Mouse (Mus musculus) left cerebral cortex, postnatal 25 days (tissue): ENCODE measurements around the gene Gid4. TPM values are rescaled to one million over a fixed set of nuclear protein-coding genes. Genes with fewer than 3 reads are reported as not detected.
A peak's percentile ranks its signal among the peaks of the same experiment; 100 is the strongest.

Experiments used
- DNase-seq, 2 experiments: peaks; one replicate each; pipeline ENCODE4 v3.0.0; 2022; ENCODE audit warnings: low spot score in 2 of 2, mixed read lengths in 1 of 2
- intact Hi-C: fragments of 180-260 bp; cut with DNase I; formaldehyde crosslinking; loops from one replicate; pipeline ENCODE4 v1.15.1; 2025
- total RNA-seq, 2 experiments: library from RNA; stranded (reverse); gene quantifications; 2 replicates each; pipeline ENCODE4 v1.2.3; 2021

Gid4 gene
- total RNA-seq, result 10 to 100 TPM; 51.6 to 53.7 TPM

GRCm38 (mm10) chr11:60416963-60417716, at the start of gene Gid4:
Gene Gid4 (plus strand): TSS chr11:60417145.
- intact Hi-C loops, result loop anchor here (2.0 to 5.0 kb wide), 2 partner anchors 64 to 310 kb away; partner anchors contain the start of genes Drc3, Rai1 and Tom1l2
- peak; percentile 99 for DNase-seq

DNA sequence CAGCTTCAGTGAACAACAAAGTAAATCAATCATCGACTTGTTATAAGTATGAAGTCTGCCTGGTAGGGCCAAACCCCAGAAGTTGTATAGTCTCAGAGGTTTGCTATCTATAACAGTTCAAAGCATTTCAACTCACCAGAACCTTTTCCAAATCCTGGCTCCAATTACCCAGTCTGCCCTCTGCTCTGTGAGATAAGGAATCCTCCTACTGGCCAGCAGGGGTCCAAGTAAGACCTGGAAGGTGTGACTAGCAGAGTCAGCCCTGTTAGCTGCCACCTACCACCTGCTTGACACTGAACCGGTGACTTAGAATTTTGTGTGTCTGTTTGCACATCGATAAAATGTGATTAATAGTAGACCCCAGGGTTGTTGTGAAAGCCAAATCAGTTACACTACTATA, 49.7 kb upstream of the Gid4 start:
- intact Hi-C loops, result no loop called here
- no peak for DNase-seq

GRCm38 (mm10) chr11:60368909-60369308, 48.0 kb upstream of the Gid4 start:
- intact Hi-C loops, result no loop called here
- no peak for DNase-seq

- no peak for DNase-seq
- intact Hi-C loops, result no loop called here
These were observed 47.5 kb upstream of the Gid4 start for GRCm38 (mm10) chr11:60369448-60369847.

DNA sequence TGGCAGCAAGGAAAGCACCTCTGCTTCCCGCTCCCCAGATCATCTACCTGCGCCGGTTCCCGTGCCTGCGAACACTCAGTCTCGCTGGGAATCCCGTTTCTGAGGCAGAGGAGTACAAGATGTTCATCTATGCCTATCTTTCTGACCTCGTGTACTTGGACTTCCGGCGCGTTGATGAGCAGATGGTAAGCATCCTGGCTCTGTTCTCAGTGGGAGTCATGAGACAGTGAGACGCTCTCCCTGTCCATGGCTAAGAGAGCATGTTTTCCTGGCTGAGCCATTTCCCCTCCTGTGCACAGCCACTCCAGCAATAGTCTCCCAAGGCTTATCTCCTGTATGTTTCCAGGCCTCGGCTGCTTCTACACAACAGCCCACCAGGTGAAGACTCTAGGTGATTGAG, 46.5 kb upstream of the Gid4 start:
- no peak for DNase-seq
- intact Hi-C loops, result no loop called here

DNA sequence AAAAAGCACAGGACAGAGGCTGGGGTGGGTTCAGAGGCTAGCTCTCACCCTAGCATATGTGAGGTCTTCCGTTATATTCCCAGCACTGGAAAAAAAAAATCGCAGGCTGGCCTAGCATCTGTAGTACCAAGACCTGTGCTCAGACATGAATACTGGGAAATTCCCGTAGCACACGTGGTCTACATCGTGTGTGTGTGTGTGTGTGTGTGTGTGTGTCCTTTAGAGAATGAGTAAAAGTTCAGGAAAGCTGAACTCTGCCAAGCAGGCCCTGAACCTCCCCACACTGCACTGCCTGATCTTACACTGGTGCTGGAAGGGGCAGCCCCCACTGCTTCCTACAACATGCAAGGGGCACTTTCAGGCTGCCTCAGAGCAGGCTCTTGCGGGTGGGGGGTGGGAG, 42.5 kb upstream of the Gid4 start:
- DNase-seq, result no peak
- intact Hi-C loops, result no loop called here

DNA sequence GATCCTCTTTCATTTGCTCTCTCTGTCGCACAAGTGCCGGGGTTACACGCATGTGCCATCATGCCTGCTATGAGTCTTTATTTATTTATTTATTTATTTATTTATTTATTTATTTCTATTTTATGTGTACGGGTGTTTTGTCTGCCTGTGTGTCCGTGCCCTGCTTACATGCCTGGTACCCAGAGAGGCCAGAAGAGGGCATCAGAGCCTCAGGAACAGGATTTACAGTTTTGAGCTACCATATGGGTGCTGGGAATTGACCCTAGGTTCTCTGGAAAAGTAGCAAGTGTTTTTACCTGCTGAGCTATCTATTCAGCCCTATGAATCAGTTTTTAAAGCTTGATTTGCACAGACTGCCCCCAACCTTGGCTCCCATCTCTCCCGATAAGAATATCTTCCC, 33.4 kb upstream of the Gid4 start:
- intact Hi-C loops, result no loop called here
- no peak for DNase-seq

DNA sequence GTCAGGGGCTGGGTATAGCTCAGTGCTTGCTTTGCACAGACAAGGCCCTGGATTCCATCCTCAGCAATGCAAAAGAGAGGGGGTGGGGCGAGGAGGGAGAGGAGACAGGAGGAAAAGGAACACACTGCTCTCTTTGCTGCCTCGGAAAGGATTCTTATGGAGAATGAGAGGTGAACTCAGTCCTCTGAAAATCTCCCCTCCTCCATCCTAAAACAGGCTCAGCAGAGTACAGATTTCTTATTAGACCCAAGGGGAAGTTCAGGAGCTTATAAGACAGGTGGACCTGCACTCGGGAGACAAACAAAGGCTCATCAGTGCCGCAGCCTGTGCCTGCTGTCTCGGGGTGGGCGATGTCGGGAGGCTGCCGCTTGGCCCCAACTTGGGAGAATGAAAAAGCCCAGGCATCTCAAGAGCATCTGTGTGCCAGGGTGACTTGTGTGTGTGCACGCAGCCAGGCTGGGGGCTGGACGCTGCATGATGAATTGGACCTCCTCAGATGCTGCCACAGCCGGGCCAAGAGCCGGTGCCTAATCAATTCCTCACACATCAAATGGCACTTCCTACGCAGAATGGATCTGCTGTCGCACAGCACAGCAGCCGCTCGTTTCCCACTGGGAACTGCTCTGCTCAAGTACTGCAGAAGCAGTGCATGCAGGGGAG, 32.1 kb upstream of the Gid4 start:
- DNase-seq, result peak; percentile 74 to 88
- intact Hi-C loops, result no loop called here

DNA sequence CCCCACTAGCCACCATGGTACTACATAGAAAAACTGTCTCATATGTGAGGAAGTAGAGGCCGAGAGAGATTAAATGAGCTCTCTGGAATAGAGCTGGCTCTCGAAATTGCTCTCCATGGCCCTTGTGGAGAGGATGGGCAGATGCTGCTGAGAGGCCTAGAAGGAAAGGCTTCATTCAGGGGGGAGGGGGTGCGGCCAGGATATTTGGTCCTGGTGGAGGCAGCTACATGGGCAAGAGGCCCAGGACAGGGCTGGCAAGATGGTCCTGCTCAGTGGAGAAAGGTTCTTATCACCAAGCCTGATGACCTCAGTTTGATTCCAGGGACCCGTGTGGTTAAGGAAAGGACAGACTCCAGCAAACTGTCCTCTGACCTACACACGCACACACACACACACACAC, 31.0 kb upstream of the Gid4 start:
- intact Hi-C loops, result no loop called here
- no peak for DNase-seq

- intact Hi-C loops, result no loop called here
- no peak for DNase-seq
These were observed 29.0 kb upstream of the Gid4 start for GRCm38 (mm10) chr11:60387944-60388343.

DNA sequence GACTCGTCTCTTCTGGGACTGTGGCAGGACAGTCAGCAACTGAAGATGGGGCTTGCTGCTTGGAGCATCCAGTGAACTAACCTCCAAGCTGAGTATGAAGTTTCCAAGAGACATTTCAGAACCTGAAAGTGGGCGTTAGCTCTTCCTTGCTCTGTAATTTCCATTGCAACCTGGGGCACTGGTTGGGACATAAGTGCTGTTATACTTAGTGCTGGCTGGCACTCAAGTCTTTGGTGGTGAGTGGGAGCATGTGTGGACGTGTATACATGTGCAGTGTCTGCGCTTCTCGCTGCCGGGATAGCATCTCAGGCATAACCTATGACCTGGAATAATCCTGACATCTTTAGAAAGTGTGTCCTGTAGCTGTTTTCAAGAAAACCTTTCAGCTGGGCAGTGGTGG, 25.6 kb upstream of the Gid4 start:
- peak in 1 of 2 experiments; percentile 13 for DNase-seq
- intact Hi-C loops, result no loop called here

GRCm38 (mm10) chr11:60396546-60396945, 20.4 kb upstream of the Gid4 start:
- intact Hi-C loops, result loop anchor here (5.0 kb wide), 2 partner anchors 44 to 144 kb away; partner anchors contain the start of genes Drc3 and Tom1l2
- peak; percentile 26 to 33 for DNase-seq

DNA sequence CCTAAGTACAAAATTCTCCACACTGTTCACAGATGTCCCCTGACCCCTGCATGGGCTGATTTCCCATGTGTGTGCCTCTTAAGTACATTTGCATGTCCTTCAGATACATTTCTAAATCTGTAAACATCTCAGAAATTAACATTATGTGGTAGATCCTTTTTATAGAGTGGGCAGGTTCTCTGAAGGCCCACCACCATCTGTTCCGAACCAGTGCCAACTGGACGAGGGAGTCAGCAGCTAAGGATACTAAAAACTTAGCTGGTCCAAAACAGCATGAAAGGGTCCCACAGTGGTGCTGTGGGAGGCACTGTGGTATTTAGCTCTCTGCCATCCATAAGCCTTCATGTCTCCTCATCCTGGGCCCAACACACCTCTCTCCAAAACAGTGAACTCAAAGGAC, 19.8 kb upstream of the Gid4 start:
- peak; percentile 58 to 90 for DNase-seq
- intact Hi-C loops, result loop anchor here (5.0 kb wide), 2 partner anchors 45 to 145 kb away; partner anchors contain the start of genes Drc3 and Tom1l2

DNA sequence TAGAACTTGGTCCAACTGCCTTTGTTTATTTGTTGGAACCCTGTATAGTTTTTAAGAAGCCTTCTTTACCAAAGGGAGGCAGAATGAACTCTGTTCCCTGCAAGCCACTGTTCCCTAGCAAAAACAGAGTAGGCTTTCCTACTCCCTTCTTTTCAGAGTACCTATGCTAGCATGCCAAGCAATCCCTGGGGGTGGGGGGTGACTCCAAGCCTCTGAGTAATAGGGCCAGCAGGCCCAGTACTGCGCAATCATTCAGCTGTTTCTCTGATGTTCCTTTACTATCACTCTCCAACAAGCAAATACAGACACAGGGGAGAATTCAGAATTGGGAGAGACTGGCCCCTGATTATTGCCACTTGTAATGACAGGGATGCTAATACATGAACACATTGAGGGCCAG, 10.3 kb upstream of the Gid4 start:
- intact Hi-C loops, result no loop called here
- DNase-seq, result no peak

DNA sequence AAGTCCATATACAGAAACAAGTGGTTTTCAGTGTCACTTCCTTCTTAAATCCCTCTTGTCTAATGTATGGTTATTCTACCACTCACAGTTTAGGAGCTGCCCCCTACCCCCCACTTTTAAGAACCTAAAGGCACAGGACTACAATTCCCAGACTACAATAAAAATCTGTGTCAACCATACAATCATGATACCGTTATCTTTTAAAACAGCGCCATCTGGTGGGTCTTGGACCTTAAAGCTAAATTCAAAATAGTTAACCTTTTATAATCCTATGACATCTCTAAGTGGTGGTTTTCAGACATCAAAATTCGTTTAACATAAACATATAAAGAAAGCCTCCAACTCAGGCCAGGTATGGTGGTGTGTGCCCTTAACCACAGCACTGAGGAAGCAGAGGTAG, 4.8 kb upstream of the Gid4 start:
- peak; percentile 72 to 81 for DNase-seq
- intact Hi-C loops, result loop anchor here (1.0 to 5.0 kb wide), 3 partner anchors 105 to 211 kb away; no protein-coding TSS in a partner anchor

GRCm38 (mm10) chr11:60412921-60413320, 4.0 kb upstream of the Gid4 start:
- intact Hi-C loops, result loop anchor here (1.0 to 5.0 kb wide), 3 partner anchors 106 to 212 kb away; no protein-coding TSS in a partner anchor
- DNase-seq, result no peak

DNA sequence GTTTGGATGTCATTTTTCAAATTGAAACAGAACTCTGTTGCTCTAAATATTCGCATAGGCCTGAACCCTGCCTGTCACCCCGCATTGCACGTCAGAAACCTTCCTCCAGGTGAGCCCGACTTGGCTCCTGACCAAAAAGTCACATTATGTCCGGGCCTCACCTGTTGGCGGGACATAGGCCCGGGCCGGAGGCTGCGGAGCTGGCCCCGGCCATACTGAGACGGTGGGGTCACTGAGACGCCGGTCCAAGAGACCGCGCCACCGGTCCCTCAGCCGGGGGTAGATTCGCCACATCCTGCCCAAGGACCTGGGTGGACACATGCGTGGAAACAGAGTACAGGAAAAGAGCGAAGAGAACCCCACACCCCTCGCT, 369 bp upstream of the Gid4 start:
- DNase-seq, result no peak
- intact Hi-C loops, result loop anchor here (2.0 to 5.0 kb wide), 2 partner anchors 64 to 309 kb away; partner anchors contain the start of genes Drc3, Rai1 and Tom1l2

DNA sequence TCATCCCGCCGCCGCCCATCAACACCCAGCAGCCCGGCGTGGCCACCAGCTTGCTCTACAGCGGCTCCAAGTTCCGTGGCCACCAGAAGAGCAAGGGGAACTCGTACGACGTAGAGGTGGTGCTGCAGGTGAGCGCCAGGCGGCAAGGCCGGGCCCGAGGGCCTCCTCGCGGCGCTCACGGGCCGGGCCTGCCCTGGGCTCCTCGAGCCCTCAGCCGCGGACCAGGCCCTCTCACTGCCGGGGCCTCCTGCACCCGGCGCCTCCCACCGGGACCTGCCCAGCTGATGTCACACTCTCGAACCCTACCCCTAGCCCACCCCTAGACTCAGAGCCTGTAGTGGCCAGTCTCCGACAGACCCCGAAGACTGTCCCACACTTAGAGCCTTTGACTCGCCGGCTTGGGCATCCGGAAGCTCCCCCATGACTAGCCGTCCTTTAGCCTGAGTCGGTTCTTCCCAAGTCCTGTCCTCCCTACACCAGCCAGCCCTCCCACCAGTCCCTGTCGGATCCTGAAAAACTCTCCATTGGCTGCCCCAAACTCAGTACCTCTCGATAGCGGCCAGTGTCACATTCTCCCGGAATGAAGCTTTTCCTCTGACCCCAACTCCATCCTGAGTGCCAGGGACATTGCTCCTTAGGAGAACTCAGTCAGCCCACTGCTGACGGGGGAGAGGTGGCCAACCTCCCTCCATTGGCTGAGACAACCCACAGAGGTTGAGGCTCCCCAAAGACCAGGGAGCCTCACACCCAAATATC, 950 bp downstream of the Gid4 start, which contains the start of gene Atpaf2:
Gene Atpaf2 (minus strand): TSS at position 741 of the 756 bp plus-strand sequence.
- peak in 1 of 2 experiments; percentile 23 for DNase-seq
- intact Hi-C loops, result loop anchor here (2.0 to 5.0 kb wide), 2 partner anchors 65 to 311 kb away; partner anchors contain the start of genes Drc3, Rai1 and Tom1l2

DNA sequence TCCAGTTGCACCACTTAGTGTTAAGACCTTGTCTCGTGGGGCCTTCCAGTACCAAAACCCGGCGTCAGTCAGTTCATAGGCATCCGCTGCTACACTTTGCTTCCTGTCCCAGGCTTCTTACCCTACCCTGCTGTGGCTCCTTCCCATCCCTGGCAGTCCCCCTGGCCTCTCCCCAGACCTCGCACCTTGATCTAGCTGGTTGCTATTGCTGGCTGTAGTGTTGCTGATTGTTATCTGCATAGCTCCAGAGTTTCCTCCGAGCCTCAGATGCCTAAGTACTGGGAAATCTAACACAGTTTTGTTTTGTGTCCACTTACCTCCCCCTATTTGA, 1.5 kb downstream of the Gid4 start:
- intact Hi-C loops, result loop anchor here (5.0 kb wide), 1 partner anchor 311 kb away; the partner anchor contains the start of gene Rai1
- DNase-seq, result no peak
